In genomic region chr4:106634086-106634479, GRCm38 (mm10) we compare ENCODE assay signal across 15 mouse cellular contexts. TPM values are rescaled to one million over a fixed set of nuclear protein-coding genes. Genes with fewer than 3 reads are reported as not detected.
A peak's percentile ranks its signal among the peaks of the same experiment; 100 is the strongest.
DNase-seq lines count a peak whose midpoint lies in the region; ATAC-seq lines count a peak whose summit lies in the region.
"Had no signal": no experiment of that assay in that cellular context is flagged by ENCODE, and none has a peak within 500 bp of the region (broad histone marks: within the 10 kb centered on the region; RNA-seq: fewer than 3 reads in every experiment).

No protein-coding gene starts in this region.

- H3K36me3 ChIP-seq in kidney, embryonic 15.5 days, result no peaks in the 10 kb centered on the region
- no peaks in the 10 kb centered on the region for H3K36me3 ChIP-seq in embryonic facial prominence, embryonic 13.5 days
- H3K36me3 ChIP-seq in midbrain, embryonic 13.5 days, result no peaks in the 10 kb centered on the region

- WGBS in kidney, embryonic 15.5 days, result 40% methylated on average over 9 of the region's 9 CpGs
- WGBS in embryonic facial prominence, embryonic 13.5 days, result 45% methylated on average over 9 of the region's 9 CpGs
- 44% methylated on average over 9 of the region's 9 CpGs for WGBS in midbrain, embryonic 13.5 days

- no peaks in the 10 kb centered on the region for H3K9me3 ChIP-seq in kidney, embryonic 15.5 days (replicated peaks)
- no peaks in the 10 kb centered on the region for H3K9me3 ChIP-seq in embryonic facial prominence, embryonic 13.5 days
- no peaks in the 10 kb centered on the region for H3K9me3 ChIP-seq in midbrain, embryonic 13.5 days

- no peak overlapping the region for H3K9ac ChIP-seq in kidney, embryonic 15.5 days
- H3K9ac ChIP-seq in embryonic facial prominence, embryonic 13.5 days, result no peak overlapping the region
- no peak overlapping the region for H3K9ac ChIP-seq in midbrain, embryonic 13.5 days (replicated peaks)

- H3K27me3 ChIP-seq in kidney, embryonic 15.5 days, result no peaks in the 10 kb centered on the region
- H3K27me3 ChIP-seq in embryonic facial prominence, embryonic 13.5 days, result peaks cover 11% of the 10 kb centered on the region
- 0 out of 2 replicates have a peak, but pooled peaks cover 4% of the 10 kb centered on the region for H3K27me3 ChIP-seq in midbrain, embryonic 13.5 days

- peak; percentile 60 to 68 for DNase-seq in cerebellum, postnatal 10 days
- DNase-seq in cerebellum, adult 18-20 months, result no peak
- DNase-seq in kidney, adult 9 months, result no peak
- DNase-seq in adrenal gland, adult 8-10 months, result no peak
- DNase-seq: gastrocnemius, postnatal 14 days; heart, postnatal 10 days; lung, postnatal 4 days; right cerebral cortex, postnatal 14 days had no signal

- H3K4me1 ChIP-seq in kidney, embryonic 15.5 days, result peaks cover 61% of the 10 kb centered on the region
- peaks cover 43% of the 10 kb centered on the region for H3K4me1 ChIP-seq in embryonic facial prominence, embryonic 13.5 days
- H3K4me1 ChIP-seq in midbrain, embryonic 13.5 days (replicated peaks), result peaks cover 35% of the 10 kb centered on the region

- peak overlapping the region; percentile 96 for H3K27ac ChIP-seq in kidney, embryonic 15.5 days
- peak overlapping the region; percentile 90 for H3K27ac ChIP-seq in embryonic facial prominence, embryonic 13.5 days
- peak overlapping the region; percentile 87 for H3K27ac ChIP-seq in midbrain, embryonic 13.5 days

- peak overlapping the region; percentile 12; the same call in 1 of the 2 replicates for H3K4me2 ChIP-seq in kidney, embryonic 15.5 days
- peak overlapping the region; percentile 22; the same call in 1 of the 2 replicates for H3K4me2 ChIP-seq in embryonic facial prominence, embryonic 13.5 days
- H3K4me2 ChIP-seq in midbrain, embryonic 13.5 days (replicated peaks), result 0 out of 2 replicates have a peak overlapping the region, but pooled peaks have one; percentile 21
- H3K4me2 ChIP-seq: liver, embryonic 11.5 days had no signal

- H3K4me3 ChIP-seq in kidney, embryonic 15.5 days (replicated peaks), result no peak overlapping the region
- H3K4me3 ChIP-seq in embryonic facial prominence, embryonic 13.5 days, result no peak overlapping the region
- H3K4me3 ChIP-seq in midbrain, embryonic 13.5 days (replicated peaks), result no peak overlapping the region

- ATAC-seq in kidney, embryonic 15.5 days (replicated peaks; ENCODE audit: low FRiP score), result no peak
- ATAC-seq in embryonic facial prominence, embryonic 13.5 days (ENCODE audit: insufficient number of reproducible peaks, insufficient read depth, low FRiP score, low TSS enrichment, low read depth), result no peak
- 0 out of 2 replicates have a peak, but pooled peaks have one; percentile 1 for ATAC-seq in midbrain, embryonic 13.5 days
- no peak for ATAC-seq in cerebellum, adult (ENCODE audit: insufficient number of reproducible peaks, low FRiP score, low TSS enrichment)

RNA-seq across cellular contexts. Expression of gene Ttc22, which starts 11.9 kb away (rescaled TPM):
- 5.8 and 6.0 TPM in 2 replicates for polyA plus RNA-seq in kidney, embryonic 15.5 days (2015; fragmentation: Nextera tagmentation; extraction: Ambion mirVana)
- 1.8 TPM in 2 replicates for polyA plus RNA-seq in embryonic facial prominence, embryonic 13.5 days (2015; fragmentation: Nextera tagmentation; extraction: Ambion mirVana)
- polyA plus RNA-seq in midbrain, embryonic 13.5 days (2015; fragmentation: Nextera tagmentation; extraction: Ambion mirVana), result 1.9 and 2.2 TPM in 2 replicates
- under 1 TPM in 1 of 4 experiments, not detected in 3; 0.10 TPM for total RNA-seq in adrenal gland, adult 8-10 months (2022)
- total RNA-seq: neutrophil, adult 5-6 weeks had no signal

RNA-seq across cellular contexts. Expression of gene Pars2, which starts 16.8 kb away (rescaled TPM):
- polyA plus RNA-seq in kidney, embryonic 15.5 days (2015; fragmentation: Nextera tagmentation; extraction: Ambion mirVana), result 13.4 and 14.8 TPM in 2 replicates
- 14.6 and 14.8 TPM in 2 replicates for polyA plus RNA-seq in embryonic facial prominence, embryonic 13.5 days (2015; fragmentation: Nextera tagmentation; extraction: Ambion mirVana)
- 9.9 and 10.5 TPM in 2 replicates for polyA plus RNA-seq in midbrain, embryonic 13.5 days (2015; fragmentation: Nextera tagmentation; extraction: Ambion mirVana)
- total RNA-seq in adrenal gland, adult 8-10 months (2022), result 1 to 10 TPM; 5.7 to 9.5 (median 8.5) TPM

RNA-seq across cellular contexts. Expression of gene Lexm, which starts 17.0 kb away (rescaled TPM):
- polyA plus RNA-seq in kidney, embryonic 15.5 days (2015; fragmentation: Nextera tagmentation; extraction: Ambion mirVana), result not detected in 2 replicates
- not detected in 2 replicates for polyA plus RNA-seq in embryonic facial prominence, embryonic 13.5 days (2015; fragmentation: Nextera tagmentation; extraction: Ambion mirVana)
- polyA plus RNA-seq in midbrain, embryonic 13.5 days (2015; fragmentation: Nextera tagmentation; extraction: Ambion mirVana), result 0.13 TPM in 1 of 2 replicates, not detected in the other
- not detected for total RNA-seq in adrenal gland, adult 8-10 months (2022)
- total RNA-seq: gastrocnemius, postnatal 14 days; heart, postnatal 10 days; neutrophil, adult 5-6 weeks had no signal
- polyA plus RNA-seq: large intestine, adult 2 months had no signal

RNA-seq across cellular contexts. Expression of gene Ttc4, which starts 44.7 kb away (rescaled TPM):
- 98.1 and 104 TPM in 2 replicates for polyA plus RNA-seq in kidney, embryonic 15.5 days (2015; fragmentation: Nextera tagmentation; extraction: Ambion mirVana)
- 104 and 106 TPM in 2 replicates for polyA plus RNA-seq in embryonic facial prominence, embryonic 13.5 days (2015; fragmentation: Nextera tagmentation; extraction: Ambion mirVana)
- 118 and 119 TPM in 2 replicates for polyA plus RNA-seq in midbrain, embryonic 13.5 days (2015; fragmentation: Nextera tagmentation; extraction: Ambion mirVana)
- total RNA-seq in adrenal gland, adult 8-10 months (2022), result 10 to 100 TPM; 24.6 to 40.1 (median 29.1) TPM

Comparison
In these comparisons a context has a peak if more than half of its experiments do, and no peak if none do; other contexts are left out.
1. DNase-seq: peak in cerebellum, postnatal 10 days (2 of 2); none in cerebellum, adult 18-20 months (0 of 2), kidney, adult 9 months (single experiment) and adrenal gland, adult 8-10 months (single experiment).
2. Peak in every context shown above with its lines, with median percentiles within 50 percentile points of each other: H3K27ac ChIP-seq and H3K4me2 ChIP-seq.